Mouse (Mus musculus) neutrophil, adult 83 days (primary cell): ENCODE data around the gene Ifna16. TPM values are rescaled to one million over a fixed set of nuclear protein-coding genes. Genes with fewer than 3 reads are reported as not detected.

Source experiments
- total RNA-seq, 2 experiments: library from RNA; stranded (reverse); gene quantifications; one replicate each; pipeline ENCODE4 v1.2.4; 2023

Gene Ifna16
- total RNA-seq: not detected

DNA sequence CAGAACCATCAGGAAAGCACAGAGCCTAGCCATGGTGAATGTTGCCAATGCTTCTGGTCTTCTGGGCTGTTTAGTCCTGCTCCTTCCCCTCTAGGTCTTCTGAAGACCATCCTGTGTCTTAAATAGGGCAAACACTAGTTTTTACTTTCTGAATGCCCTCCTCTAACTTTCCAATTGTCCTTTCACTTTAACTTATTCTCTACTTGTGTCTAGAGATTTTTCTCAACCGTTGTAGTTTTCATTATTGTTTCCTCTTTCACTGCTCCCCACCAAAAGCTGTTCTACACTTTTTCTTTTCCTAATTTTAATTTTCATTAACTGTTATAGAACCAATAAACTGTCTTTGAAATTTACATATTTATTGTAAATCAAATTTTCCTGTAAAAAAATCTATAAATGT, at the start of gene Ifna16:
Gene Ifna16 (minus strand): TSS at position 101 of the 400 bp plus-strand sequence.

DNA sequence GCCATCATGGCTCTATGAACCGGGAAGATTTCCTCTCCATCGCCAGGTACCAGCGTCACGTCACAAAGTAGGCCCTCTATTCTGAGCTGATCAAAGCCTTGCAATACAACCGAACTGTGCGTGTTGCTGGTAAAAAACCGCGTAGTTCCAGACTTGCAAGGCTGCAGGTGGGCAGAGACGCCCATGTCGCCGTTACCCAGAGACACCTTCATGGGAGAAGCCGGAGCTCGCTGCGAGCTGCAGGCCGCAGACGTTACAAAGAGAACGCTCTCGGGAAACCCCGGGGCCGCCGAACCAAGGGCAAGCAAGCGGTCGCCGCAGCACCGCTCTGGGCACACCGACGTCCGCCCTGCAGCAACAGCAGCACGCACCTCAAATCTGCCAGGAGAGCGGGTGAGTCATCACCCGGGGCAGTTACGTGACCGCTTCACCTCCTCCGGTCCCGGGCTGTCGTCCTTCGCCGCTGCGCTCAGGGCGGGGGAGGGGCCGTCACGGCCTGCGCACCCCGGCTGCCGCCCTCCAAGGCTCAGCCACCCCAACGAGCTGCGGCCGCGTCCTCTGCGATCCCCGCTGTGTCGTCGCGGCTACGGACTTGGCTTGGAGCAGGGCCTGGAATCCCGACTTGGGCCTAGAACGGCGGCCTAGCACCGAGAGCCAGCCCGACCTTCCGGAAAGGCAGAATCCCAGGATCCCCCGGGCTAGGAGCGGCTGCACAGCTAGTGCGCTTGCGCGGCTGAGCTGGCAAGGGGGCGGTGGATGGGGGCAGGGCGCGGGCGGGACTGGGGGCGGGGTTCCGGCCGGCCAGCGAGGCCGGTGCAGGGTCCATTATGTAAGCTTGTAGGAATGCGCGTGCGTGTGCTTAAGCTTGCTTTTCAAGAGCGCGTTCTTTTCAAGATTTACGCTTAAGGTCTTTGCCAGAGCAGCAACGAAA, 45.3 kb upstream of the Ifna16 start, which contains the start of the genes Gm26566 and Klhl9:
Gene Gm26566 (plus strand): TSS at position 15 of the 931 bp plus-strand sequence.
Gene Klhl9 (minus strand): TSS at position 675 of the 931 bp plus-strand sequence.

DNA sequence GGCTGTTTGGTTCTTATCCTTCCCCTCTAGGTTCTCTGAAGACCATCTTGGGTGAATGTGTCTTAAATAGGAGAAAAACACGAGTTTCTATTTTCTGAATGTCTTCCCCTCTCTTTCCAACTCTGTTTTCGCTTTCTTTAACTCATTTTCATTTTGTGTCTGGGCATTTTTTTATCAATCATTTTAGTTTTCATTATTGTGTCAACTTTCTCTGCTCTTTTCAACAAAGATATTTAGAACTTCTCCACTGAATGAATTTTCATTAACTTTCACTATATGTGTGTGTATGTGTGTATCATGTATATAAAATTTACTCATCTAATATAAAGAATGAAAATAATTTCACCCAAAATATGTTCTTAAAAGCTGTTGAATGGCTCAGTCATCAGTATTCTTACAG, 14.5 kb upstream of the Ifna16 start, which contains the start of gene Ifnab:
Gene Ifnab (minus strand): TSS at position 101 of the 400 bp plus-strand sequence.

DNA sequence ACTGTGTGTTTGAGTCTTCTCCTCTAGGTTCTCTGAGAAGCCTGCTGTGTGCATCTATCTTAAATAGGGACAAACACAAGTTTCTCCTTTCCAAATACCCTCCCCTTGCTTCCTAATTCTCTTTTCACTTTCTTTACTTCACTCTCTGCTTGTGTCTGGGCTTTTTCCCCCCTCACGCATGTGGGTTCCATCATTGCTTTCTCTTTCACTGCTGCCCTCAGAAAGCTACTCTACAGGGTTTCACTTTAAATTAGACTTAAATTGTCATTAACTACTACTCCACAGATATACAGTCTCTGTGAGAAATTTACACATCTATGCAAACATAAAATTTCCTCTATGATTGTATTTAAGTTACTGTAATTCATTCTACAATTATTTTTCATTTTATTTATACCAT, 7.1 kb upstream of the Ifna16 start, which contains the start of gene Ifna2:
Gene Ifna2 (minus strand): TSS at position 101 of the 400 bp plus-strand sequence.

DNA sequence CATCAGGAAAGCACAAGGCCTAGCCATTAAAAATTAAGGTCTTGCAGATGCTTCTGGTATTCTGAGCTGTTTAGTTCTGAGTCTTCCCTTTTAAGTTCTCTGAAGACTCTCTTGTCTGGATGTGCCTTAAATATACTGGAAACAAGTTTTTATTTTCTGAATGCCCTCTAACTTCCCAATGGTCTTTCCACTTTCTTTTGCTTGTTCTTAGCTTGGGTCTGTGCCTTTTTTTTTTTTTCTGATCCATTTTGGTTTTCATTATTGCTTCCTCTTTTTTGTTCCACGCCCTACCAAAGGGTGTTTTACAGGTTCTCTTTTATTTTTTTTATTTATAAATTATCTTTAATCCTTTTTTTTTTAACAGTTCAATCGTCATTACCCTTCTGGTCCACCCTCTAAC, 32.4 kb downstream of the Ifna16 start, which contains the start of gene Ifna13:
Gene Ifna13 (minus strand): TSS at position 101 of the 400 bp plus-strand sequence.

DNA sequence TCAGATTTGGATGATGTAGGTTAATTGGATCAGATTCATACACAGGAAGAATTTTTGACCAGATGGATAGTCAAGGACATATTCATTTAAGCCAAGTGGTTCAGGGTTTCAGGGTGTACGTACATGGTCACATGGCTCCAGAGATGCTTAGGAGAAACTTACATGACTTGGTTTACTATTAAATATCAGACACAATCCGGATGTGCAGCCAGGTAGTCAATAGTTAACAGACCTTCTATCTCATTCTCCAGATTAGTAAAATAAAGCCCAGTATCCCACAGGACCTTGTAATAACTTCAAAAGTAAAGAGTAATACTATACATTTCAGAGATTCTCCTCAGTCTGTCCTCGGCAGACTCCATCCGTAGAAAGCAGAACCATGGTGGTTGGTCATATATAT, 42.4 kb downstream of the Ifna16 start, which contains the start of gene C87499:
Gene C87499 (minus strand): TSS at position 101 of the 400 bp plus-strand sequence.

Other genes with a start within 250 kb of the Ifna16 start
- gene Hacd4, start 238.0 kb downstream of the Ifna16 start, total RNA-seq: 10 to 100 TPM; 80.1 to 87.5 TPM
- gene Ifnb1, start 154.2 kb downstream of the Ifna16 start, total RNA-seq: not detected
- not detected for gene Ifna15, start 118.7 kb downstream of the Ifna16 start, total RNA-seq
- not detected for gene Ifna14, start 105.1 kb downstream of the Ifna16 start, total RNA-seq
- not detected for gene Ifna9, start 84.5 kb downstream of the Ifna16 start, total RNA-seq
- not detected for gene Ifna12, start 73.5 kb downstream of the Ifna16 start, total RNA-seq
- gene C87499, start 42.5 kb downstream of the Ifna16 start, total RNA-seq: not detected
- not detected for gene Ifna13, start 32.5 kb downstream of the Ifna16 start, total RNA-seq
- gene Ifna2, start 7.0 kb upstream of the Ifna16 start, total RNA-seq: not detected
- gene Ifnab, start 14.4 kb upstream of the Ifna16 start, total RNA-seq: not detected
- gene Gm26566, start 44.9 kb upstream of the Ifna16 start, total RNA-seq: under 1 TPM in 1 of 2 experiments, not detected in 1; 0.40 TPM
- 10 to 100 TPM; 51.0 to 52.2 TPM for gene Klhl9, start 45.5 kb upstream of the Ifna16 start, total RNA-seq
- not detected for gene Gm13271, start 77.9 kb upstream of the Ifna16 start, total RNA-seq
- not detected for gene Gm13283, start 83.2 kb upstream of the Ifna16 start, total RNA-seq
- not detected for gene Gm13290, start 96.9 kb upstream of the Ifna16 start, total RNA-seq
- not detected for gene Gm13289, start 100.0 kb upstream of the Ifna16 start, total RNA-seq
- not detected for gene Gm13272, start 102.9 kb upstream of the Ifna16 start, total RNA-seq
- gene Ifnz, start 105.2 kb upstream of the Ifna16 start, total RNA-seq: under 1 TPM in 1 of 2 experiments, not detected in 1; 0.70 TPM
- not detected for gene Gm13276, start 108.8 kb upstream of the Ifna16 start, total RNA-seq
- gene Gm13277, start 111.7 kb upstream of the Ifna16 start, total RNA-seq: not detected
- not detected for gene Gm13278, start 114.6 kb upstream of the Ifna16 start, total RNA-seq
- gene Gm13275, start 117.6 kb upstream of the Ifna16 start, total RNA-seq: not detected
- gene Gm13279, start 120.5 kb upstream of the Ifna16 start, total RNA-seq: not detected
- gene Gm13285, start 122.7 kb upstream of the Ifna16 start, total RNA-seq: under 1 TPM in 1 of 2 experiments, not detected in 1; 0.29 TPM
- gene Gm13287, start 126.3 kb upstream of the Ifna16 start, total RNA-seq: not detected
- gene Gm13288, start 128.6 kb upstream of the Ifna16 start, total RNA-seq: not detected
- gene Ifna7, start 139.3 kb upstream of the Ifna16 start, total RNA-seq: not detected
- gene Ifna11, start 143.0 kb upstream of the Ifna16 start, total RNA-seq: not detected
- not detected for gene Ifna6, start 150.5 kb upstream of the Ifna16 start, total RNA-seq
- not detected for gene Ifna5, start 158.6 kb upstream of the Ifna16 start, total RNA-seq
- gene Ifna4, start 164.9 kb upstream of the Ifna16 start, total RNA-seq: not detected
- not detected for gene Ifna1, start 173.2 kb upstream of the Ifna16 start, total RNA-seq
- gene Ifne, start 203.3 kb upstream of the Ifna16 start, total RNA-seq: not detected